Mouse (Mus musculus) hindbrain, embryonic 11.5 days (tissue): ENCODE data around the gene Tpsg1. TPM values are rescaled to one million over a fixed set of nuclear protein-coding genes. Genes with fewer than 3 reads are reported as not detected.

Experiments used
- ATAC-seq: fragments of 200-750 bp; cut with Nextera tagmentation; 2 replicates; pipeline ENCODE4 v1.8.0; 2017; ENCODE audit warnings: mild to moderate bottlenecking, moderate TSS enrichment, moderate library complexity; ENCODE audit not compliant: low FRiP score
- DNase-seq: peaks from one replicate; pipeline ENCODE4 v3.0.0-alpha.2; 2015; ENCODE audit warnings: low spot score
- H3K27ac ChIP-seq: fragments of 300-500 bp; sonication (generic); 2 replicates; pipeline ENCODE4 v1.5.1; 2014; ENCODE audit warnings: mild to moderate bottlenecking, low read depth, low read length
- H3K27me3 ChIP-seq: fragments of 300-500 bp; sonication (generic); 2 replicates; pipeline ENCODE4 v1.6.1; 2014; ENCODE audit warnings: mild to moderate bottlenecking, low read length, moderate library complexity, mixed read lengths; ENCODE audit not compliant: control insufficient read depth, insufficient read depth
- H3K36me3 ChIP-seq: fragments of 300-500 bp; sonication (generic); 2 replicates; pipeline ENCODE4 v1.6.1; 2014; ENCODE audit warnings: mild to moderate bottlenecking, low read length, moderate library complexity, mixed read lengths; ENCODE audit not compliant: control insufficient read depth, insufficient read depth
- H3K4me1 ChIP-seq: fragments of 300-500 bp; sonication (generic); replicated peaks from 2 replicates; pipeline ENCODE4 v1.6.1; 2014; ENCODE audit warnings: low read length, mixed read lengths; ENCODE audit not compliant: control insufficient read depth, insufficient read depth
- H3K4me2 ChIP-seq: fragments of 300-500 bp; sonication (generic); replicated peaks from 2 replicates; pipeline ENCODE4 v1.6.1; 2014; ENCODE audit warnings: mild to moderate bottlenecking, low read depth, low read length
- H3K4me3 ChIP-seq: fragments of 300-500 bp; sonication (generic); 2 replicates; pipeline ENCODE4 v1.5.1; 2014; ENCODE audit warnings: low read depth, low read length
- H3K9ac ChIP-seq: fragments of 300-500 bp; sonication (generic); 2 replicates; pipeline ENCODE4 v1.6.1; 2014; ENCODE audit warnings: low read depth, low read length
- H3K9me3 ChIP-seq: fragments of 300-500 bp; sonication (generic); 2 replicates; pipeline ENCODE4 v1.6.1; 2016; ENCODE audit warnings: low read length; ENCODE audit not compliant: control insufficient read depth
- WGBS: fragments of 180-500 bp; shearing (Covaris S2); extraction: QIAGEN DNeasy Blood & Tissue Kit; methylation state at CpG from one replicate; pipeline ENCODE4 v1.1.7; 2014; 5-methylcytosine and 5-hydroxymethylcytosine counted together
- polyA plus RNA-seq: library from polyadenylated mRNA; unstranded; fragments of >200 nt; fragmentation: Nextera tagmentation; extraction: Ambion mirVana; gene quantifications from 2 replicates; pipeline ENCODE4 v1.2.1, GENCODE M21; 2014

Gene Tpsg1
- polyA plus RNA-seq, 1 experiment from 2014 or later = 0.69 TPM

DNA sequence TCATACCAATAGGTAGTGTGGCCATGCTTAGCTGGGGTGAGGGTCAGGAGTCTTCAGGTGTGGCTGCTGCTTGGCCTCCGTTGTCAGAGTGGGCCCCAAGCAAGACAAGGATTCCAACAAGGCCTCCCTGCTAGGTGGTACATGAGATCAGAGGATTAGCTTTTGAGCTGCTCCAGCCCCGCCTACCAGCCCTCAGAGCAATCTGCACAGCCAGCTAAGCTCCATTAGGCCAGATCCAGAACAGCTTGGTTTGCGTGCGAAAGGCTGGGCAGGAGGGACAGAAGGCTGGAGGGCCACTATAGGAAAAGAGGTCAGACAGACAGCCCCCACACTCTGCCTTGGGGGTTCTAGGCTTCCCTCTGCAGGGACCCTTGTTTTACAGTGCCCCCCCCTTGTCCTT is 32.4 kb downstream of the Tpsg1 start:
- ATAC-seq = no peak
- no peaks in the 10 kb centered on the region for H3K27me3 ChIP-seq

DNA sequence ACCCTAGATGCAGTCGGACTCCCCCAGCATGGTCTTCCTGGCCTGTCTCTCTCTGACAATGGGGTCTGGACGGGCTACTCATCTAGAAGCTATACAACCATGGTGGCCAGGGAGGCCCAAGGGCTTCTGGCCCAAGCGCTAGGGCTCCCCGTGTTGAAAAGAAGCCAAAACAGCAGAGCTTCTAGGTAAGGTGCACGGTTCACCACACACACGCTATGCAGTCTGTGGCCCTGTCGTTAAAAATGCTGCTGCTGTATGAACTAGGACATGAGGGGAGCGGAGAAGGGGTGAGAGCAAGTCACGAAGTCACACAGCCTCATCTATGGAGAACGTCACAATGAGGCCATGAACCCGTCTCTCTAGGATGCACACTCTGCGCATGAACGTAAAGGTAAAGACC is 33.2 kb downstream of the Tpsg1 start:
- Histone ChIP-seq H3K27me3 (no peaks in the 10 kb centered on the region), H3K27ac (no peak overlapping the region), H3K36me3 (no peaks in the 10 kb centered on the region), H3K4me3 (no peak overlapping the region), H3K9ac (no peak overlapping the region), H3K9me3 (no peaks in the 10 kb centered on the region), H3K4me2 (no peak overlapping the region), H3K4me1 (peaks cover 22% of the 10 kb centered on the region)
- 85% methylated on average over 13 of the region's 13 CpGs for WGBS
- DNase-seq (no peak), ATAC-seq (no peak)

More for the DNA sequence above, 32.4 kb downstream of the Tpsg1 start:
- no peak for DNase-seq
- Histone ChIP-seq H3K4me1 (peaks cover 17% of the 10 kb centered on the region), H3K4me2 (no peak overlapping the region), H3K9ac (no peak overlapping the region), H3K27ac (no peak overlapping the region), H3K4me3 (no peak overlapping the region), H3K36me3 (no peaks in the 10 kb centered on the region), H3K9me3 (no peaks in the 10 kb centered on the region)
- WGBS = 51% methylated on average over 4 of the region's 4 CpGs

DNA sequence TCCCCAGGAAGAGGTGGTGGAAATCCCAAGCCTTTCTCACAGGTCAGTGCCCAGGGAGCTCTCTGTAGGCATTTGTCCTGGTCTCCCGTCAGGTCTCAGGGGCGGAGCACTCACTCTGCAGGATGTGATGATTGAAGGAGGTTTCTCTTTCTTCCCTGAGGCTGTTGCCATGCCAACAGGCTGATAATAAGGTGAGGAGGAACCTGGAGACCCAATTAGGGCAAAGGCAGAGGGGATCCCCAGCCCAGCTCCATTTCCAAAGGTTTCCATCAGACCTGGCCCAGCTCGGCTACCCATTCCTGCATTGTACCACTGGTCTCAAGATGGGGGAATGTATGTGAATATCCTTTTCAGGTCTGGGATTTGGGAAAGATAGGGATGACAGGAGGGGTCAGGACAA is 35.1 kb downstream of the Tpsg1 start:
- Histone ChIP-seq H3K36me3 (no peaks in the 10 kb centered on the region), H3K9ac (no peak overlapping the region), H3K4me1 (peaks cover 26% of the 10 kb centered on the region), H3K27me3 (no peaks in the 10 kb centered on the region), H3K4me2 (no peak overlapping the region), H3K4me3 (no peak overlapping the region), H3K9me3 (no peaks in the 10 kb centered on the region), H3K27ac (peak overlapping the region; percentile 18)
- WGBS = 28% methylated on average over 3 of the region's 3 CpGs
- DNase-seq = peak; percentile 31
- no peak for ATAC-seq

DNA sequence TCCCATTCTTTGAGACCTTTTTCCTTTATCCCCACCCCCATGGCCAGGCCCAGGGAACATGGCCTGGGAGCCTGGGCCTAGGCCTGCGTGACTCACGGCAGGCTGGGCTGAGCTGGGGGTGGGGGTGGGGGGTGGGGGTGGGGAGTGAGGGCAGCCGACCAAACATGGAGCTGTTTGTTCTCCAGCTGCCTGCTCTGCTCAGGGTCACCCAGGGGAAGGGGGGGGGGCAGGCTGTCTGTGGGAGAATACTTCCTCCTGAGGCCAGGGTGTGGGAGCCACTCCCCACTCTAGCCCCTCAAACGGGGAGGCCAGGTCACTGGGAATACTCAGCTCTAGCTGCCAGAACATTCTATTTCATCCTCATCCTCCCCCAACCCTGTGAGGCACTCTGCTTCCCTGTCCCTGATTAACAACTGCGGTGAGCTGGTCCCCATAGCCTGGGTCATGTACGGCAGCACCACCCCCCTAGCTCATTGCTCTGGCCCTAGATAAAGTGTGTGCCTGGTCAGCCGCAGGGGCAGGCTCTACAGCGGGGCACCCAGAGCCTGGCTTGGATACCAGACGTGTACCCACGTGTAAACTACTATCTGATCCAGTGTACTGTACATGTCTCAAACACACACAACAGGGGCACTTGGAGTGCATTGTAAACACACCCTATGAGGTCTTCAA is 36.3 kb downstream of the Tpsg1 start:
- peak overlapping the region; percentile 18 for H3K27ac ChIP-seq
- H3K4me3 ChIP-seq = no peak overlapping the region
- no peaks in the 10 kb centered on the region for H3K27me3 ChIP-seq
- ATAC-seq = peak; percentile 34; the same call in 1 of the 2 replicates
- H3K4me1 ChIP-seq = peaks cover 26% of the 10 kb centered on the region
- H3K4me2 ChIP-seq = no peak overlapping the region
- DNase-seq = peak; percentile 31
- no peaks in the 10 kb centered on the region for H3K36me3 ChIP-seq
- WGBS = 11% methylated on average over 8 of the region's 10 CpGs
- H3K9ac ChIP-seq = no peak overlapping the region
- no peaks in the 10 kb centered on the region for H3K9me3 ChIP-seq

DNA sequence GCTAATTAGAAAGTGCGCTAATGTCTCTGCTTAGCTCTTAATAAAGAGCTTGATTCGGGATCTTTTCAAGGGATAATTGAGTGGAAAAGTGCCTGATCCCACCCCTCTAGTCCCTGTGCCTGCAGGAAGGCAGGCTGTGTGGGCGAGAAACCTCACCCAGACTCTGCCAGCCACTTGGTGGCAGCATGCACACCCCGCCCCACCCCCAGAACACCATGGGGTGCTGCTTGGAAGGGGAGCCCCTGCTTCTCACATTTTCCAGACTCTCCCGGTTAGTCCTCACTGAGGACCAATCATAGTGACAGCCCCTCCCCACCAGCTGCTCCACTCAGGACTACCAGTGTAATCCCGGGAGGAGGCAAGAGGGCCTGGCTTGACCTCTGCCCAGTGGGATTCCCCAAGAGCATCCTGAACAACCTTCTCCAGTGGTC is 37.0 kb downstream of the Tpsg1 start:
- Histone ChIP-seq H3K9me3 (no peaks in the 10 kb centered on the region), H3K9ac (no peak overlapping the region), H3K36me3 (no peaks in the 10 kb centered on the region), H3K27me3 (no peaks in the 10 kb centered on the region), H3K4me1 (peaks cover 26% of the 10 kb centered on the region), H3K27ac (peak overlapping the region; percentile 18), H3K4me3 (no peak overlapping the region), H3K4me2 (no peak overlapping the region)
- DNase-seq (peak; percentile 37), ATAC-seq (peak; percentile 44)
- WGBS = 9% methylated on average over 6 of the region's 6 CpGs

DNA sequence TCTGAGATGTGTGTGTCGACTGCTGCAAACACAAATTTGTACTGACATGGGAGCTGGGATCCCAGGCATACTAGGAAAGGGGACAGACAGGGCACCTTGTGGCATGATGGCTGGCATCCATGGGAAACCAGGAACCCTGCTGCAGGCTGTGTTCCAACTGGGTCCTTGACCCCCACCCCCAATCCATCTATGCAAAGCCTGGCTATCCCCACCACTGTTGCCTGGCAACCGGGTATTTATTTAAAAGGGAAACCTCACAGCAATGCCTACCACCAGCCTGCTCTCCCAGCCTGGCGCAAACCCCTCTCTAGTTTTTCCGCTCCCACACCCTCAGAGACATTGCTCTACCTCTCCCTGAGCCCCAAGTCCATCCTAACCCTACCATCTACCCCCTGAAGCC is 38.3 kb downstream of the Tpsg1 start:
- H3K4me3 ChIP-seq = no peak overlapping the region
- DNase-seq = no peak
- H3K27me3 ChIP-seq = no peaks in the 10 kb centered on the region
- whole genome bisulfite sequencing = 73% methylated on average over 4 of the region's 4 CpGs
- H3K9me3 ChIP-seq = no peaks in the 10 kb centered on the region
- no peaks in the 10 kb centered on the region for H3K36me3 ChIP-seq
- no peak overlapping the region for H3K27ac ChIP-seq
- peaks cover 26% of the 10 kb centered on the region for H3K4me1 ChIP-seq
- H3K4me2 ChIP-seq = no peak overlapping the region
- ATAC-seq = no peak
- H3K9ac ChIP-seq = no peak overlapping the region

DNA sequence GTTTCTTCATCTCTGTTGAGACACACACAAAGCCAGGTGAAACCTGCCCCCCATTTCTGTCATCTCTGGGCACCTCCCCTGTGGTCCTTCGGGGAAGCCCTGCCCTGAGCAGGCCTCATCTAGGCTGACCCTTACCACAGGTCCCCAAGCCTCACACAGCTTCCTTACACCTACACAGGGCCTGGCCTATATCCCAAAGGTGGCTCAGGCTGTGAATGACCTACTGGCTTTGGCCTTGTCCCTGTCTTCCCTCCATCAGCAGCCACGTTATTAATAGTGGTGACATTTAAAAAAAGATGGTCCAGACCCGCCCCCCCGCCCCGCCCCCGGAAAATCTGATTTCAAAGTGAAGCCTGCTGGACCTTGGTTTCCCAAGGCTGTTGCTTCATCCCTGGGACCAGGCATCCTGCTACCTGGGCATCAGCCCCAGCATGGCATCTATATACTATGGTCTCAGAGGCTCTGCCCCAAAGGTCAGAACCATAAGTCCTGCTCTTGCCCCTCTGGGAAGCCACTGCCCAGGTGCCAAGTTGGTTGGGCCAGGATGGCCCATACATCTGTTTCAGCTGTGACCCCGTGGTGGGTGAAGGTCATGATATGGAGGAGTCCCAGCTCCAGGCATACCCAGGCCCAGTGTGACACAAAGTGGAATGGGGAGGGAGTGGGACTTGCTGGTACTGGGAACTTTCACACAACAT is 39.4 kb downstream of the Tpsg1 start:
- DNase-seq (no peak), ATAC-seq (no peak)
- Histone ChIP-seq H3K9me3 (no peaks in the 10 kb centered on the region), H3K4me2 (no peak overlapping the region), H3K36me3 (no peaks in the 10 kb centered on the region), H3K27ac (no peak overlapping the region), H3K27me3 (no peaks in the 10 kb centered on the region), H3K9ac (no peak overlapping the region), H3K4me3 (no peak overlapping the region), H3K4me1 (peaks cover 26% of the 10 kb centered on the region)
- 84% methylated on average over 7 of the region's 7 CpGs for WGBS

DNA sequence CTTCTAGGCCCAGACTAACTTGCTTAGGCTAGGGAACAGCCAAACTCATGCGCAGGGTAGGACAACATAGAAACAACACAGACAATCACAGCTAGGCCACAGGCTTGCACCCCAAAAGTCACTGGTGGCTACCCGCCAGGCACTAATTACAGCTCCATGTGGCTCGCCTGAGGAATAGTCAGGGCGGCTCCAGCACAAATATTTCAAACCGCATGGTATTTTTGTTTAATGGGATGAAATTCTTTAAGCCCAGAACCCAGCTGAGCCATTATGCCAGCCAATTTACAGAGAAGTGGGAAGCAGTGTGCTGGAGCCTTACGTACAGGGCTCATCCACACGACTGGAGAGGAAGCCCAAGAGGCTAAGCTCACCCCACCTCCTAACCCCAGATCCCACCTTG is 40.5 kb downstream of the Tpsg1 start:
- no peaks in the 10 kb centered on the region for H3K27me3 ChIP-seq
- no peak overlapping the region for H3K27ac ChIP-seq
- H3K4me1 ChIP-seq = peaks cover 24% of the 10 kb centered on the region
- H3K9ac ChIP-seq = no peak overlapping the region
- no peak overlapping the region for H3K4me2 ChIP-seq
- no peaks in the 10 kb centered on the region for H3K36me3 ChIP-seq
- H3K9me3 ChIP-seq = no peaks in the 10 kb centered on the region
- H3K4me3 ChIP-seq = no peak overlapping the region
- ATAC-seq (no peak), DNase-seq (no peak)
- 84% methylated on average over 7 of the region's 7 CpGs for WGBS

DNA sequence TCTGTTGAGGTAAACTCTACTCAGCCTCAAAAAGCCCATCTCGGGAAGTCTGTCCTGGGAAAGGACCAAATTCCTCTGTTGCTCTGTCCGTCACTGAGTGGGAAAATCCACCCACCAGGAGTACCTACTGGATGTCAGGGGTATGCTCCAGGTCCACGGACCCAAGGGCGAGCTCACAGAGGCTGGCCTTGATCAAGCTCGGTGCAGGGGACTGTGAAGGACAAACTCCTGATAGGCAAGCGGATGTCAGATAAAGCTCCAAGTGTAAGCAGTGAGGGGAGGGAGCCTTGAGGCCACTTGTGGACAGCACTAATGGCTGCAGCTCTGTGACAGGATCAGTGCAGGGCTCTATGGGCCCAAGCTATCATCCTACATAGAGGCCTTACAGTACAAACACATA is 41.1 kb downstream of the Tpsg1 start:
- WGBS = 84% methylated on average over 6 of the region's 6 CpGs
- Histone ChIP-seq H3K4me2 (no peak overlapping the region), H3K4me1 (peaks cover 23% of the 10 kb centered on the region), H3K9me3 (no peaks in the 10 kb centered on the region), H3K27ac (no peak overlapping the region), H3K27me3 (no peaks in the 10 kb centered on the region), H3K4me3 (no peak overlapping the region), H3K9ac (no peak overlapping the region), H3K36me3 (no peaks in the 10 kb centered on the region)
- no peak for DNase-seq
- ATAC-seq = no peak
